Mouse (Mus musculus): Measurements from ENCODE around the gene Abl1. TPM values are rescaled to one million over a fixed set of nuclear protein-coding genes. Genes with fewer than 3 reads are reported as not detected.
A peak's percentile ranks its signal among the peaks of the same experiment; 100 is the strongest.
"Not testable (repeated sequence)": the region's sequence is repeated elsewhere in the genome, so short reads cannot be mapped to it uniquely, and the experiment has no call there.

Gene Abl1
- polyA plus RNA-seq, 1 experiment from 2014 or later: 41.2 TPM

DNA sequence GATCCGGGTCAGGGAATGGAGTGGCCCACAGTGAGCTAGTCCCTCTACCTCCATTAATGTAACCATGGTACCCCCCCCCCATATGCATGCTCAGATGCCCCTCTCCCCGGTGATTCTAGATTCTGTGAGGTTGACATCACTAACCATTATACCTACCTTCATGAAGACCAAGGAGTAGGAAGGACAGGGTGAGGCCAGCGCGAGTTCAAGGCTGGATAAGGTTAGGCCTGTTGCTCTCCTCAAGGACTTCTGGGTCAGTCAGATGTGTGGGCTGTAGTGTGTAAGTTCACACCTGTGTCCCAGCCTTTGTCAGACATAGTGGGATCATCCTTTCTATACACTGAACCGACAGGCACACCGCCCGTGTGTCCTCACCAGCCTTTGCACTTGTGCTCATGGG, 31.8 kb upstream of the Abl1 start:
- no peak overlapping the region for H3K27ac ChIP-seq (ENCODE audit: poor library complexity, severe bottlenecking)
- H3K27me3 ChIP-seq (replicated peaks): peaks cover 84% of the 10 kb centered on the region
- no peak overlapping the region for H3K4me3 ChIP-seq
- H3K4me2 ChIP-seq: no peak overlapping the region
- no peaks in the 10 kb centered on the region for H3K36me3 ChIP-seq
- no peak overlapping the region for H3K9ac ChIP-seq
- peaks cover 15% of the 10 kb centered on the region for H3K4me1 ChIP-seq (replicated peaks)
- 73% methylated on average over 7 of the region's 7 CpGs for WGBS
- peaks cover 5% of the 10 kb centered on the region; the same call in 1 of the 2 replicates for H3K9me3 ChIP-seq (replicated peaks)
- no peak for ATAC-seq (ENCODE audit: insufficient number of reproducible peaks, low FRiP score)

DNA sequence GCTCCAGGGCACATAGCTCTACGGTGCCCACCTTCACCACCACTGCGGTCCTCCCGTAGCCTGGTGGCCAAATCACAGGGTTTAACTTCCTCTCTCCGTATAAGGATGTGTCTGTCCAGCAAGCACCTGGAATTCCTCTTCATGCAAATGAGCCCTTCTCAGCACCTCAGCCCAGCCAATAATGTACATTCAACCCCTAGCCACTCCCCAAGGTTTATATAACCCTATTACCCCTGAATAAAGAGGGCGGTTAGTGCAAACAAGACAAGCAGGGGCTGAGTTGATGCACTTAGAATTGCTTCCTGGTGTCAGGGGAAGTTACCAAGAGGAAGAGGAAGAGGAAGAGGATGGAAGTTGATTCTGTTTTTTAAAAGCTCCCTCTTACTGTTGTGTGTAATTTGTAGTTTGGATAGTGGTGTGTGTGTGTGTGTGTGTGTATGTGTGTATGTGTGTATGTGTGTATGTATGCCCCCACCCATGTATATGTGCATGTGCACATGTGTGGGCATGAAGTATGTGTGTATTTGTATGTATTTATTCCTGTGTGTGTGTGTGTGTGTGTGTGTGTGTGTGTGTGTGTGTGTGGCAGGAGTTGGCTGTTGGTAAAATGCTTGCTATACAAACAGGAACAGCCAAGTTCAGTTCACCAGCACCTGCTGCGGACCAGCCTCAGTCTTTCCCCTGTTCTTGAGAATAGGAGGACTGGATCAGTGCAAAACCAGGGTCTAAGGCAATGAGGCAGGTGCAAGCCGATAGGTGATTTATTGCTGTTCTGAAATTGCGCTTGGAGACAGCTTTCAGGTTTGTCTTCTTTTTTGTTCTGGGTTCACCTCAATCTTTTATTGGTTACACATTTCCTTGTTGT, 25.0 kb upstream of the Abl1 start:
- no peaks in the 10 kb centered on the region for H3K4me1 ChIP-seq (replicated peaks)

DNA sequence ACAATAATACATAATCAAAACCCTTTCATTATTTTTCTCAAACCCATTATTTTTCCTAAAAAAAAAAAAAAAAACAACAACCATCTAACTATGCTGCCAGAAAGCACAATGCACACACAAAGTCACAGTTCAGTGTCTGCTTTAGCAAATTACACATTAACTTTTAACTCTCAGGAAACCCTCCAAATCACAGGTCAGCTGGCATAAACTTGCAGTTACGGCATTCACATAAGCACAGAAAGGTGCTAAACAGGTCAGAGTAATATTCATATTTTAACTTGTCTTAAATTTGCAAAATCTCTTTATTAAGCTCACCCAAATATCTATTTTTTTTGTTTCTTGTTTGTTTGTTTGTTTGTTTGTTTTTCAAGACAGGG, 24.4 kb upstream of the Abl1 start:
- H3K4me3 ChIP-seq: no peak overlapping the region
- no peak overlapping the region for H3K9ac ChIP-seq
- no peaks in the 10 kb centered on the region for H3K4me1 ChIP-seq (replicated peaks)
- 84% methylated on average over 1 of the region's 1 CpGs for WGBS
- no peak overlapping the region for H3K27ac ChIP-seq (ENCODE audit: poor library complexity, severe bottlenecking)
- peaks cover 53% of the 10 kb centered on the region for H3K27me3 ChIP-seq (replicated peaks)
- no peaks in the 10 kb centered on the region for H3K36me3 ChIP-seq
- no peak overlapping the region for H3K4me2 ChIP-seq
- ATAC-seq (ENCODE audit: insufficient number of reproducible peaks, low FRiP score): no peak
- H3K9me3 ChIP-seq (replicated peaks): peaks cover 5% of the 10 kb centered on the region; the same call in 1 of the 2 replicates

More for the DNA sequence above, 25.0 kb upstream of the Abl1 start:
- WGBS: 58% methylated on average over 8 of the region's 8 CpGs
- no peak for ATAC-seq (ENCODE audit: insufficient number of reproducible peaks, low FRiP score)
- H3K27me3 ChIP-seq (replicated peaks): peaks cover 59% of the 10 kb centered on the region
- H3K4me3 ChIP-seq: no peak overlapping the region
- H3K9me3 ChIP-seq (replicated peaks): peaks cover 5% of the 10 kb centered on the region; the same call in 1 of the 2 replicates
- no peaks in the 10 kb centered on the region for H3K36me3 ChIP-seq
- no peak overlapping the region for H3K9ac ChIP-seq
- H3K27ac ChIP-seq (ENCODE audit: poor library complexity, severe bottlenecking): no peak overlapping the region
- no peak overlapping the region for H3K4me2 ChIP-seq

GRCm38 (mm10) chr2:31667332-31667731, 20.8 kb upstream of the Abl1 start:
- Histone ChIP-seq H3K36me3 (peaks cover 1% of the 10 kb centered on the region; the same call in 1 of the 2 replicates), H3K4me3 (no peak overlapping the region), H3K9me3 (replicated peaks) (no peaks in the 10 kb centered on the region), H3K4me1 (replicated peaks) (peaks cover 10% of the 10 kb centered on the region), H3K9ac (no peak overlapping the region), H3K27ac (ENCODE audit: poor library complexity, severe bottlenecking) (no peak overlapping the region), H3K27me3 (replicated peaks) (peaks cover 30% of the 10 kb centered on the region), H3K4me2 (no peak overlapping the region)
- ATAC-seq (ENCODE audit: insufficient number of reproducible peaks, low FRiP score): no peak
- 27% methylated on average over 4 of the region's 4 CpGs for WGBS

DNA sequence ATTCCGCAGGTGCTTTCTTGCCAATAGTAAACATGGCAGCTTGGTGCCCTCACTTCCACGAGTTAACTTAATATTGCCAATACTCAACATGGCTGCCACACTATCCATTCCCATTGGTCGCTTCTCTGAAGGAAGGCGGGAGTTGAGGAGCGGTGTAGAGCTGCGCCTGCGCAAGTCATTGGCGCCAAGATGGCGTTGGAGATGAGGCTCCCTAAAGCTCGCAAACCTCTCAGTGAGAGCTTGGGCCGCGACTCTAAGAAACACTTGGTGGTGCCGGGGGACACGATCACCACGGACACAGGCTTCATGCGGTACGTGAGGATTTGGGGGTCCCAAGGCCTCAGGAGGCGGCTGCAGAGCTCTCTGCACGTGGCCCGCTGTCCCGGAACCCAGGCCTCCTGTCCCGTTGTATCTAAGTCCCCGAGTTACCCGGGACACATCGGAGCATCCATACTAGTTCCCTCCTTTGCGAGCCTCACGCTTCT, 17.6 kb upstream of the Abl1 start, which contains the start of gene Exosc2:
Gene Exosc2 (plus strand): TSS at position 165 of the 485 bp plus-strand sequence.
- Histone ChIP-seq H3K4me2 (peak within 1 kb of the TSS; percentile 89), H3K9ac (peak within 1 kb of the TSS; percentile 85), H3K27me3 (replicated peaks) (0 out of 2 replicates have a peak, but pooled peaks cover 3% of the 10 kb centered on the region), H3K9me3 (replicated peaks) (no peaks in the 10 kb centered on the region), H3K27ac (ENCODE audit: poor library complexity, severe bottlenecking) (peak within 1 kb of the TSS; percentile 63), H3K36me3 (peaks cover 33% of the 10 kb centered on the region), H3K4me3 (peak within 1 kb of the TSS; percentile 91), H3K4me1 (replicated peaks) (peaks cover 14% of the 10 kb centered on the region)
- ATAC-seq (ENCODE audit: insufficient number of reproducible peaks, low FRiP score): peak; percentile 95
- WGBS: 1% methylated on average over 27 of the region's 27 CpGs

GRCm38 (mm10) chr2:31678641-31679040, 9.5 kb upstream of the Abl1 start:
- Histone ChIP-seq H3K9me3 (replicated peaks) (no peaks in the 10 kb centered on the region), H3K36me3 (peaks cover 77% of the 10 kb centered on the region), H3K9ac (no peak overlapping the region), H3K27ac (ENCODE audit: poor library complexity, severe bottlenecking) (no peak overlapping the region), H3K4me1 (replicated peaks) (no peaks in the 10 kb centered on the region), H3K4me3 (no peak overlapping the region), H3K4me2 (no peak overlapping the region), H3K27me3 (replicated peaks) (no peaks in the 10 kb centered on the region)
- ATAC-seq (ENCODE audit: insufficient number of reproducible peaks, low FRiP score): no peak
- WGBS: 92% methylated on average over 6 of the region's 6 CpGs

- not testable (repeated sequence) for ATAC-seq (ENCODE audit: insufficient number of reproducible peaks, low FRiP score); H3K9me3 ChIP-seq (replicated peaks); H3K4me3 ChIP-seq; H3K27ac ChIP-seq (ENCODE audit: poor library complexity, severe bottlenecking); H3K4me2 ChIP-seq; H3K9ac ChIP-seq; H3K27me3 ChIP-seq (replicated peaks); H3K4me1 ChIP-seq (replicated peaks)
- peaks cover 52% of the 10 kb centered on the region for H3K36me3 ChIP-seq
- WGBS: 86% methylated on average over 15 of the region's 15 CpGs
Observed at GRCm38 (mm10) chr2:31681051-31681707, 7.0 kb upstream of the Abl1 start.

- Histone ChIP-seq H3K9ac (no peak overlapping the region), H3K4me3 (no peak overlapping the region), H3K27ac (ENCODE audit: poor library complexity, severe bottlenecking) (no peak overlapping the region), H3K27me3 (replicated peaks) (no peaks in the 10 kb centered on the region), H3K4me2 (no peak overlapping the region), H3K9me3 (replicated peaks) (no peaks in the 10 kb centered on the region), H3K4me1 (replicated peaks) (no peaks in the 10 kb centered on the region), H3K36me3 (peaks cover 46% of the 10 kb centered on the region)
- 82% methylated on average over 6 of the region's 6 CpGs for WGBS
- ATAC-seq (ENCODE audit: insufficient number of reproducible peaks, low FRiP score): no peak
Observed at GRCm38 (mm10) chr2:31681731-31682235, 6.4 kb upstream of the Abl1 start.

GRCm38 (mm10) chr2:31683666-31684065, 4.5 kb upstream of the Abl1 start:
- Histone ChIP-seq H3K4me3 (no peak overlapping the region), H3K36me3 (peaks cover 27% of the 10 kb centered on the region), H3K27me3 (replicated peaks) (no peaks in the 10 kb centered on the region), H3K27ac (ENCODE audit: poor library complexity, severe bottlenecking) (no peak overlapping the region), H3K4me1 (replicated peaks) (no peaks in the 10 kb centered on the region; the same call in 1 of the 2 replicates), H3K9ac (no peak overlapping the region), H3K4me2 (no peak overlapping the region), H3K9me3 (replicated peaks) (no peaks in the 10 kb centered on the region)
- WGBS: 24% methylated on average over 2 of the region's 2 CpGs
- no peak for ATAC-seq (ENCODE audit: insufficient number of reproducible peaks, low FRiP score)

DNA sequence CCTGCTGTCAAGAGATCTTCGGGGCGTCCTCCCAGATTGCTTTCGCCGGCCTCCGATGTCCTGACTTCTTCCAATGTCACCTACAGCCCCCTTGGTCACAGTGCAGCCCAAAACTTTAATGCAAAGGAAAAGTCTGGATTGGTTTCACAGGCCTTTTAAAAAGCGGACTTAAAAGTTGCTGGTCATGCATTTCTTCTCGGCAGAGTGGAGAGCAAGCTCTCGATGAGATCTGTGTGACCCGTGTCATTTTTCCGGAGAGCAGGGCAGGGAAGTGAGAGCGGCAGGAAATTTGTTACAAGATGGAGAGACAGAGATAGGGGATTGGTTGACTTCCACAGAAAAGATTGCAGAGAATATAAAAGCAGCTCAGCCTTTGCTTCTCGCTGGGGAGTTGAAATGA, 869 bp downstream of the Abl1 start:
- under 1% methylated on average over 12 of the region's 12 CpGs for WGBS
- Histone ChIP-seq H3K4me2 (peak overlapping the region; percentile 95), H3K9ac (peak overlapping the region; percentile 93), H3K36me3 (peaks cover 9% of the 10 kb centered on the region), H3K4me3 (peak overlapping the region; percentile 88), H3K27me3 (replicated peaks) (no peaks in the 10 kb centered on the region), H3K27ac (ENCODE audit: poor library complexity, severe bottlenecking) (peak overlapping the region; percentile 91), H3K9me3 (replicated peaks) (0 out of 2 replicates have a peak, but pooled peaks cover 3% of the 10 kb centered on the region), H3K4me1 (replicated peaks) (peaks cover 23% of the 10 kb centered on the region)
- no peak for ATAC-seq (ENCODE audit: insufficient number of reproducible peaks, low FRiP score)

DNA sequence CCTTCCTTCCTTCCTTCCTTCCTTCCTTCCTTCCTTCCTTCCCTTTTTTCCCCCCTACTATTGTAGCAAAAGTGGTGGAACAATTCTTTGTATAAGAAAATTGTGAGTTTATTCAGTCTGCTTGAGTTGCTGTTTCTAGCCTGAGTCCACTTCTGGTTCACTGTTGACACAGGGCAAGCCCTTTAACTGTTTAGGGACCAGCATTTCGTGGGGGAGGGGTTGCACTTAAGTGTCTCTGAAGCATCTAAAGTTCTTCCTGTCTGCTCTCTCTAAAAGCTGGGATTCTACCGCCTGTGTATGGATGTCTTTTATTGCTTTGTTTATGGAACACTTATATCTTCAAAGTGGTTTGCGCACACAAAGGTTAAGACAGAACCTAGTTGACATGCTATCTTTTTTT, 1.9 kb downstream of the Abl1 start:
- Histone ChIP-seq H3K27ac (ENCODE audit: poor library complexity, severe bottlenecking) (no peak overlapping the region), H3K4me2 (peak overlapping the region; percentile 95), H3K9ac (peak overlapping the region; percentile 93), H3K27me3 (replicated peaks) (no peaks in the 10 kb centered on the region), H3K4me1 (replicated peaks) (peaks cover 23% of the 10 kb centered on the region), H3K4me3 (peak overlapping the region; percentile 88), H3K36me3 (peaks cover 13% of the 10 kb centered on the region), H3K9me3 (replicated peaks) (0 out of 2 replicates have a peak, but pooled peaks cover 3% of the 10 kb centered on the region)
- WGBS: 47% methylated on average over 3 of the region's 3 CpGs
- ATAC-seq (ENCODE audit: insufficient number of reproducible peaks, low FRiP score): no peak

Data from heart, embryonic 12.5 days (tissue).